Mouse (Mus musculus) myocyte (in vitro differentiated cells): ENCODE data around the gene Mdm2.

Experiments used
- MAX ChIP-seq: IDR thresholded peaks from one replicate; pipeline ENCODE4 v1.6.1; 2011; ENCODE audit warnings: low read depth, mild to moderate bottlenecking, control low read depth
- MYOG ChIP-seq, 3 experiments: IDR thresholded peaks; one replicate each; pipeline ENCODE4 v1.6.1; 2011; ENCODE audit warnings: control low read depth in 2 of 3, low read depth in 2 of 3, mild to moderate bottlenecking in 2 of 3; ENCODE audit not compliant: insufficient read length in 2 of 3, control insufficient read depth in 1 of 3, insufficient read depth in 1 of 3
- POLR2A ChIP-seq: IDR thresholded peaks from one replicate; pipeline ENCODE4 v1.6.1; 2011; ENCODE audit warnings: low read depth, mild to moderate bottlenecking, control low read depth, moderate library complexity; ENCODE audit not compliant: insufficient read length
- POLR2AphosphoS2 ChIP-seq: IDR thresholded peaks from one replicate; pipeline ENCODE4 v1.6.1; 2011; ENCODE audit warnings: low read depth, control low read depth; ENCODE audit not compliant: insufficient read length
- REST ChIP-seq: IDR thresholded peaks from one replicate; pipeline ENCODE4 v1.6.1; 2011; ENCODE audit warnings: mild to moderate bottlenecking, control low read depth, moderate library complexity; ENCODE audit not compliant: insufficient read depth, insufficient read length
- TCF12 ChIP-seq: IDR thresholded peaks from one replicate; pipeline ENCODE4 v1.6.1; 2011; ENCODE audit warnings: mild to moderate bottlenecking, control low read depth; ENCODE audit not compliant: poor library complexity, insufficient read depth, severe bottlenecking
- TCF3 ChIP-seq: IDR thresholded peaks from one replicate; pipeline ENCODE4 v1.6.1; 2011; ENCODE audit warnings: low read depth, control low read depth; ENCODE audit not compliant: insufficient read length
- USF1 ChIP-seq: IDR thresholded peaks from one replicate; pipeline ENCODE4 v1.6.1; 2011; ENCODE audit warnings: low read depth, mild to moderate bottlenecking, control low read depth, moderate library complexity

DNA sequence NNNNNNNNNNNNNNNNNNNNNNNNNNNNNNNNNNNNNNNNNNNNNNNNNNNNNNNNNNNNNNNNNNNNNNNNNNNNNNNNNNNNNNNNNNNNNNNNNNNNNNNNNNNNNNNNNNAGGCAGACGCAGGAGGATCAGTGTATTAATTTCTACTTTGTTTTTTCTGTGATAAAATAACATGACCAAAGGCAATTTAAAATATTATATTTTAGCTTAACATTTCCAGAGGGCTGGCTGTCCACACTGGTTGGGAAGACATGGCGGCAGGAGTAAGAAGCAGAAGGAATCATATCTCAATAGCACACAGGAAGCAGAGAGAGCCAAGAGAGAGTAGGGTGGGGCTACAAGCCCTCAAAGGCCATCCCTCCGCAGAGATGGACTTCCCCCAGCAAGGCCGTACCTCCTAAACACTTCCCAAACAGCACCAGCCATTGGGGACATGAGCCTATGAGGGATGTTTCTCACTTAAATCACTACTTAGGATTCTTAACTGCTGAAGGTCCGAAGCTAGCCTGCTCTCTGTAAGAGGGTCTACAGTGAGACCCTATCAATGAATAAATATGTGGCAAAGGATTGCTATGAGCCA is 13.7 kb upstream of the Mdm2 start:
- TF ChIP-seq USF1 (no peak), POLR2A (no peak), TCF3 (no peak), REST (no peak), MAX (no peak), POLR2AphosphoS2 (no peak), MYOG (IDR thresholded peaks at IDR 0.05; ENCODE audit: control insufficient read depth in 1 of 3, insufficient read depth in 1 of 3, insufficient read length in 2 of 3, low read depth in 2 of 3) (no peak), TCF12 (no peak)
